Mouse (Mus musculus) adrenal gland, postnatal 4 days (tissue): ENCODE data around the gene BC016579. TPM values are rescaled to one million over a fixed set of nuclear protein-coding genes. Genes with fewer than 3 reads are reported as not detected.

Experiments used
- total RNA-seq, 2 experiments: library from RNA; stranded (reverse); gene quantifications; 2 replicates each; pipeline ENCODE4 v1.2.3; 2021

BC016579 gene
- total RNA-seq, 2 experiments from 2014 or later = 0.23 to 0.36 TPM

Other genes with a start within 250 kb of the BC016579 start
- gene Cd200, start 245.0 kb downstream of the BC016579 start, total RNA-seq = 10 to 100 TPM; 82.9 to 87.7 TPM
- under 1 TPM; 0.14 to 0.45 TPM for gene Gm609, start 161.1 kb downstream of the BC016579 start, total RNA-seq
- gene Gm17783, start 122.0 kb downstream of the BC016579 start, total RNA-seq = under 1 TPM in 1 of 2 experiments, not detected in 1; 0.84 TPM
- gene Slc9c1, start 118.8 kb downstream of the BC016579 start, total RNA-seq = not detected
- gene Gcsam, start 43.7 kb downstream of the BC016579 start, total RNA-seq = under 1 TPM; 0.11 to 0.34 TPM
- gene Tmprss7, start 39.6 kb upstream of the BC016579 start, total RNA-seq = under 1 TPM; 0.11 to 0.17 TPM
- gene Tagln3, start 70.5 kb upstream of the BC016579 start, total RNA-seq = 10 to 100 TPM; 15.5 to 20.6 TPM
- 10 to 100 TPM; 31.8 to 36.8 TPM for gene Abhd10, start 88.9 kb upstream of the BC016579 start, total RNA-seq